Mouse (Mus musculus) C2C12 (cell line): Measurements from ENCODE around the gene 9230104L09Rik. TPM values are rescaled to one million over a fixed set of nuclear protein-coding genes. Genes with fewer than 3 reads are reported as not detected.

Experiments used
- H3K27me3 ChIP-seq: one replicate; pipeline ENCODE4 v1.6.1; 2011; ENCODE audit not compliant: control insufficient read depth, insufficient read depth, insufficient read length
- H3K36me3 ChIP-seq: one replicate; pipeline ENCODE4 v1.6.1; 2011; ENCODE audit not compliant: control insufficient read depth, insufficient read depth
- H3K4me3 ChIP-seq: one replicate; pipeline ENCODE4 v1.5.1; 2011; ENCODE audit warnings: mild to moderate bottlenecking, control low read depth; ENCODE audit not compliant: poor library complexity, insufficient read depth, severe bottlenecking
- H3K79me2 ChIP-seq: one replicate; pipeline ENCODE4 v1.6.1; 2011; ENCODE audit not compliant: control insufficient read depth, insufficient read depth
- H3K79me3 ChIP-seq: one replicate; pipeline ENCODE4 v1.6.1; 2011; ENCODE audit warnings: low read depth, control low read depth
- H3ac ChIP-seq: one replicate; pipeline ENCODE3; 2011; ENCODE audit warnings: low read depth; ENCODE audit not compliant: control insufficient read depth, insufficient read length
- CEBPB ChIP-seq: IDR thresholded peaks from one replicate; pipeline ENCODE4 v1.6.1; 2011; ENCODE audit warnings: low read depth, mild to moderate bottlenecking, control low read depth, moderate library complexity
- CTCF ChIP-seq: IDR thresholded peaks from one replicate; pipeline ENCODE4 v1.5.1; 2011; ENCODE audit not compliant: control insufficient read depth, insufficient read depth, insufficient read length
- FOSL1 ChIP-seq: IDR thresholded peaks from one replicate; pipeline ENCODE4 v1.8.0; 2011; ENCODE audit warnings: mild to moderate bottlenecking, low read length; ENCODE audit not compliant: poor library complexity, insufficient read depth, severe bottlenecking
- MAX ChIP-seq: IDR thresholded peaks from one replicate; pipeline ENCODE4 v1.6.1; 2011; ENCODE audit warnings: mild to moderate bottlenecking, control low read depth
- MYOD1 ChIP-seq: IDR thresholded peaks from one replicate; pipeline ENCODE4 v1.6.1; 2011; ENCODE audit warnings: low read depth; ENCODE audit not compliant: control insufficient read depth, insufficient read length
- MYOG ChIP-seq: IDR thresholded peaks from one replicate; pipeline ENCODE4 v1.6.1; 2011; ENCODE audit not compliant: control insufficient read depth, insufficient read length; ENCODE audit errors: extremely low read depth
- USF1 ChIP-seq: IDR thresholded peaks from one replicate; pipeline ENCODE4 v1.6.1; 2011; ENCODE audit warnings: low read depth, mild to moderate bottlenecking, control low read depth, moderate library complexity
- polyA plus RNA-seq: library from polyadenylated mRNA; unstranded; fragments of >200 nt; fragmentation: generic; extraction: Trizol; gene quantifications from one replicate; pipeline ENCODE4 v1.2.1, GENCODE M21; 2012; ENCODE audit warnings: missing spikeins

9230104L09Rik gene
- polyA plus RNA-seq, 1 experiment: not detected

DNA sequence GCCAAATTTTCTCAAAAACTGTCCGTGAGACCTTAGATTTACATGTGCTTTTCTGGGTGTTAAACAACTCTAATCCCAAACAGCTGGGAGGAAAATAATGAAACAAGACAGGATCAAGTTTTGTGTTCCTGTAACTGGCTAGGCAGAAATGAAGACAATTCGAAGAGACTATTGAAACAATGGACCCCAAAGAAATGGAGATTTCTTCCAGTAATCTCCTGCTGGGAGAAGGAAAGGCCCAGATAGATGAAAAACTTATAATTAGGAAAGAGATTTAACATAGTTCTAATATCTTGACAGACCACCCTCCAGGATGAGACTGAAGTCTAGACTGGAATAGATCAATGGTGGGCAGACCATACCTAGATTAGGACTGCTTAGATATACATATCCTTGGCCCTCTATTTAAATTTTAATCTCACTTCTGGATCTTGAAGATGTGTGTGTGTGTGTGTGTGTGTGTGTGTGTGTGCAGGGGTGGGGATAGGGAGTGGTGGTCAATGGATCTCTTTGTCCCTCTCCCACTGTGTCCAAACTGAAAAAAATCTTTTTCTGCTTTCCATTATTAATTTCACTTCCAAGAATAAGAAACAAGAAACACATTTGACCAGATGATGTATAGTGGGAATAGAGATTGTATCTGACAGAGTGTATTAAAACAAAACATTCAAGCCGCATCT is 24.6 kb upstream of the 9230104L09Rik start:
- H3ac ChIP-seq: no peak overlapping the region
- no peaks in the 10 kb centered on the region for H3K27me3 ChIP-seq
- H3K79me3 ChIP-seq: no peaks in the 10 kb centered on the region
- H3K36me3 ChIP-seq: no peaks in the 10 kb centered on the region
- H3K79me2 ChIP-seq: no peaks in the 10 kb centered on the region
- TF ChIP-seq FOSL1 (no peak), USF1 (no peak), CEBPB (no peak), MYOD1 (no peak), MAX (no peak), MYOG (no peak), CTCF (no peak)
- H3K4me3 ChIP-seq: no peak overlapping the region

DNA sequence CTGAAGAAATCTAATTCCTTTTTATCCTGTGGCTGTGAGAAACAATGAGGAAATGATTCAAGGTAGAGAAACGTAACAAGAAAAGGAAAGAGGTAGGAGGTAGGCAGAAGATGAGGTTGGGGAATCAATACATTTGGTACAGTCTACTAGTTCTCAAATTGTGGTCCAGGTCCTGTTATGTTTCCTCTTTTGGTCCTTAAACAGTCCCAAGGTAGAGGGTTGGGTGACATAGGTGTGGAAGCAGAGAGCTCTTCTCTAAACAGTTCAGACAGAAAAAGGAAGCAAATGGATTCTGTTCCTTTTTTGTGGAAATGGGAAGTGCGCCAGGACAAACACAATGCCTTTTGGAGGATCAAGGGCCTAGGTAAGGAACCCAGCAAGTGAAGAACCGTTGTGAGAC is 24.0 kb upstream of the 9230104L09Rik start:
- H3K4me3 ChIP-seq: no peak overlapping the region
- TF ChIP-seq CEBPB (no peak), MYOD1 (no peak), CTCF (no peak), MAX (no peak), USF1 (no peak), MYOG (no peak), FOSL1 (no peak)
- no peaks in the 10 kb centered on the region for H3K27me3 ChIP-seq
- no peaks in the 10 kb centered on the region for H3K79me3 ChIP-seq
- no peaks in the 10 kb centered on the region for H3K36me3 ChIP-seq
- no peak overlapping the region for H3ac ChIP-seq
- H3K79me2 ChIP-seq: no peaks in the 10 kb centered on the region

DNA sequence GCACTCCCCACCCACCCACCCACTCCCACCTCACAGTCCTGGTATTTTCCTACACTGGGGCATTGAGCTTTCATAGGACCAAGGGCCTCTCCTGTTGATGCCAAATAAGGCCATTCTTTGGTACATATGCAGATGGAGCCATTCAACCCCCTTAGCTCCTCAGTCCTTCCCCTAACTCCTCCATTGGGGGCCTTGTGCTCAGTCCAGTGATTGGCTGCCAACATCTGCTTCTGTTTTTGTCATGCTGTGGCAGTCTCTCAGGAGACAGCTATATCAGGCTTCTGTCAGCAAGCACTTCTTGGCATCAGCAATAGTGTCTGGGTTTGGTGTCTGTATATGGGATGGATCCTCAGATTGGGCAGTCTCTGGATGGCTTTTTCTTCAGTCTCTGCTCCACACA is 19.9 kb upstream of the 9230104L09Rik start:
- no peaks in the 10 kb centered on the region for H3K36me3 ChIP-seq
- no peaks in the 10 kb centered on the region for H3K79me3 ChIP-seq
- TF ChIP-seq MAX: no peak
- TF ChIP-seq CEBPB: no peak
- TF ChIP-seq MYOD1: no peak
- TF ChIP-seq FOSL1: no peak
- TF ChIP-seq CTCF: no peak
- TF ChIP-seq USF1: no peak
- TF ChIP-seq MYOG: no peak
- no peak overlapping the region for H3ac ChIP-seq
- no peak overlapping the region for H3K4me3 ChIP-seq
- no peaks in the 10 kb centered on the region for H3K79me2 ChIP-seq
- H3K27me3 ChIP-seq: no peaks in the 10 kb centered on the region

DNA sequence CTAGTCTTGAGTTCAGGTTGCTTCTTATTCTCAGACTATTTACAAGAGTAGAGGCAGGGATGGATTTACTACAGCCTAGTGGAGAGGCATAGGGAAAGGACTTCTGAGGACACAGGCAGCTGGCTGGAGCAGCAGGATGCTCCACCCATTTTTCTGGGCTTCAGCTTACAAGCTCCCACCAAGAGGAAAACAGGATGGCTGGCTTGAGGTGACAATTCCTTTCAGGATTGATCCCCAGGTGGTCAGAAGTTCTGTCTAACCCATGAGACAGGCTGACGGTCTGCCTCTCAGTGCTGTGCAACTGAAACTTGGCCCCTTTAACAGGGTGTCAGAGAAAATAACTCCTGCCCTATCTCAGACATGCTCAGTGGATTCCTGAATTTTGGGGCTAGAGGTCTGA is 14.4 kb upstream of the 9230104L09Rik start:
- Histone ChIP-seq H3ac (no peak overlapping the region), H3K79me3 (peaks cover 9% of the 10 kb centered on the region), H3K27me3 (no peaks in the 10 kb centered on the region), H3K4me3 (no peak overlapping the region), H3K79me2 (peaks cover 11% of the 10 kb centered on the region), H3K36me3 (no peaks in the 10 kb centered on the region)
- TF ChIP-seq MAX: no peak
- TF ChIP-seq FOSL1: no peak
- TF ChIP-seq CTCF: no peak
- no peak for TF ChIP-seq USF1
- TF ChIP-seq CEBPB: no peak
- no peak for TF ChIP-seq MYOD1
- no peak for TF ChIP-seq MYOG

DNA sequence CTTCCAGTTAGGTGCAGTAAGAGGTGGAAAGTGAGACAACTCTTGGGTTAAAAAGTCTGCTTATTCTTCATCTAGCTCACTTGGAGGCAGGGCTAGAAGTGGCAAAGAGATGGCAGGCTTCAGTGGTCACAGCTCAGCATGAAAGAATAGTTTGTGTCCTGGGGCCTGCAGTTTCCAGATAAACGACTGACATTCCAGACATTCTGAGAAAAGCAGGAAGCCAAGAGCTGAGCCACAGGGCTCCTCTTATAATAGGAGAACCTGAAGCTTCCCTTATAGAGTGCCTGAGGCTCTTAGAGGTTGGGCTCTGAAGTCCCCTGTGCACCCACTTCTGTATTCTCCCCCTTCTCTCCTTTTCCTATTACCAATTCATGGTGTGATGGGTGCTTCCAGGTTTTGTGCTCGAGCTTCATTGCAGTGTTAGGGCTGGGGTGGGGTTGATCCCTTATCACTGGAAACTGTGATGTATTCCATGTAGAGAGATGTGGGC is 13.8 kb upstream of the 9230104L09Rik start:
- TF ChIP-seq MAX (no peak), FOSL1 (no peak), USF1 (no peak), CTCF (no peak), CEBPB (no peak), MYOG (no peak), MYOD1 (no peak)
- Histone ChIP-seq H3K79me3 (peaks cover 15% of the 10 kb centered on the region), H3K4me3 (no peak overlapping the region), H3K36me3 (no peaks in the 10 kb centered on the region), H3K79me2 (peaks cover 16% of the 10 kb centered on the region), H3ac (no peak overlapping the region), H3K27me3 (no peaks in the 10 kb centered on the region)
